Mouse (Mus musculus) MEL (cell line): Measurements from ENCODE around the gene F10. TPM values are rescaled to one million over a fixed set of nuclear protein-coding genes. Genes with fewer than 3 reads are reported as not detected.

Experiments
- DNase-seq: peaks from one replicate; pipeline ENCODE4 v3.0.0; 2011; ENCODE audit warnings: low read depth, low spot score
- H3K27ac ChIP-seq: 2 replicates; pipeline ENCODE4 v1.5.1; 2012; ENCODE audit warnings: low read depth, mild to moderate bottlenecking, control low read depth, low read length, moderate library complexity; ENCODE audit not compliant: control insufficient read depth
- H3K27me3 ChIP-seq, 2 experiments: fragments of 150-350 bp in 1 of 2; sonication (generic) in 1 of 2; 2 replicates each; pipeline ENCODE4 v1.6.1; 2012; ENCODE audit warnings: low read length in 2 of 2, mild to moderate bottlenecking in 2 of 2, improper control_type of control experiment in 1 of 2, moderate library complexity in 1 of 2; ENCODE audit not compliant: insufficient read depth in 2 of 2, control insufficient read depth in 1 of 2
- H3K36me3 ChIP-seq, 2 experiments: 2 replicates each; pipeline ENCODE4 v1.6.1; 2012 to 2014; ENCODE audit warnings: low read length in 2 of 2, improper control_type of control experiment in 1 of 2, inconsistent platforms in 1 of 2, mild to moderate bottlenecking in 1 of 2; ENCODE audit not compliant: insufficient read depth in 2 of 2, control insufficient read depth in 1 of 2
- H3K4me1 ChIP-seq, 2 experiments: fragments of 150-350 bp in 1 of 2; sonication (generic) in 1 of 2; 2 replicates each; pipeline ENCODE4 v1.6.1; 2012; ENCODE audit warnings: low read length in 2 of 2, improper control_type of control experiment in 1 of 2, mild to moderate bottlenecking in 1 of 2; ENCODE audit not compliant: insufficient read depth in 2 of 2, control insufficient read depth in 1 of 2
- H3K4me3 ChIP-seq, 2 experiments: fragments of 150-350 bp in 1 of 2; sonication (generic) in 1 of 2; 2 replicates each; pipeline ENCODE4 v1.5.1; 2012; ENCODE audit warnings: low read depth in 2 of 2, low read length in 2 of 2, mild to moderate bottlenecking in 2 of 2, moderate library complexity in 2 of 2, control low read depth in 1 of 2, improper control_type of control experiment in 1 of 2; ENCODE audit not compliant: control insufficient read depth in 1 of 2, insufficient read depth in 1 of 2
- H3K79me2 ChIP-seq: 2 replicates; pipeline ENCODE4 v1.6.1; 2012; ENCODE audit warnings: mild to moderate bottlenecking, low read length, moderate library complexity; ENCODE audit not compliant: control insufficient read depth, poor library complexity, insufficient read depth
- H3K9ac ChIP-seq: 2 replicates; pipeline ENCODE4 v1.6.1; 2012; ENCODE audit warnings: low read depth, mild to moderate bottlenecking, control low read depth, low read length, moderate library complexity; ENCODE audit not compliant: control insufficient read depth, poor library complexity, severe bottlenecking
- H3K9me3 ChIP-seq: fragments of 150-350 bp; sonication (generic); replicated peaks from 2 replicates; pipeline ENCODE4 v1.6.1; 2012; ENCODE audit warnings: mild to moderate bottlenecking, low read length, improper control_type of control experiment, moderate library complexity; ENCODE audit not compliant: insufficient read depth
- CHD1 ChIP-seq: IDR thresholded peaks from 2 replicates; pipeline ENCODE4 v1.6.1; 2012; ENCODE audit warnings: low read depth, mild to moderate bottlenecking, inconsistent platforms, low read length, improper control_type of control experiment
- CHD2 ChIP-seq: IDR thresholded peaks from 2 replicates; pipeline ENCODE4 v1.6.1; 2011; ENCODE audit warnings: low read length, improper control_type of control experiment
- CTCF ChIP-seq, 3 experiments: IDR thresholded peaks in 2 of 3; conservative IDR thresholded peaks in 1 of 3; 2 replicates each; pipeline ENCODE4 v1.5.1; 2011 to 2012; ENCODE audit warnings: low read length in 3 of 3, low read depth in 2 of 3, mild to moderate bottlenecking in 2 of 3, improper control_type of control experiment in 1 of 3, inconsistent platforms in 1 of 3, mixed read lengths in 1 of 3, moderate library complexity in 1 of 3; ENCODE audit not compliant: control insufficient read depth in 1 of 3, insufficient read depth in 1 of 3, poor library complexity in 1 of 3, severe bottlenecking in 1 of 3
- E2F4 ChIP-seq: IDR thresholded peaks from 2 replicates; pipeline ENCODE4 v1.6.1; 2011; ENCODE audit warnings: low read depth, low read length, improper control_type of control experiment, borderline replicate concordance
- ELF1 ChIP-seq: IDR thresholded peaks from 2 replicates; pipeline ENCODE4 v1.6.1; 2014; ENCODE audit warnings: low read depth, mild to moderate bottlenecking, inconsistent platforms, low read length, improper control_type of control experiment, moderate library complexity
- EP300 ChIP-seq, 2 experiments: IDR thresholded peaks; 2 replicates each; pipeline ENCODE4 v1.6.1; 2011; ENCODE audit warnings: improper control_type of control experiment in 2 of 2, low read length in 2 of 2, low read depth in 1 of 2, mild to moderate bottlenecking in 1 of 2
- ETS1 ChIP-seq: IDR thresholded peaks from 2 replicates; pipeline ENCODE4 v1.6.1; 2012; ENCODE audit warnings: low read depth, mild to moderate bottlenecking, inconsistent platforms, low read length, improper control_type of control experiment, moderate library complexity
- GABPA ChIP-seq: IDR thresholded peaks from 2 replicates; pipeline ENCODE4 v1.6.1; 2012; ENCODE audit warnings: low read depth, mild to moderate bottlenecking, inconsistent platforms, low read length, improper control_type of control experiment, moderate library complexity
- GATA1 ChIP-seq: IDR thresholded peaks from 2 replicates; pipeline ENCODE4 v1.6.1; 2011; ENCODE audit warnings: low read depth, low read length, improper control_type of control experiment
- HCFC1 ChIP-seq: IDR thresholded peaks from 2 replicates; pipeline ENCODE4 v1.6.1; 2012; ENCODE audit warnings: low read depth, mild to moderate bottlenecking, inconsistent platforms, low read length, improper control_type of control experiment, moderate library complexity
- JUND ChIP-seq: IDR thresholded peaks from 2 replicates; pipeline ENCODE4 v1.6.1; 2011; ENCODE audit warnings: low read depth, mild to moderate bottlenecking, improper control_type of control experiment, low read length
- KAT2A ChIP-seq: conservative IDR thresholded peaks from 2 replicates; pipeline ENCODE4 v1.6.1; 2012; ENCODE audit warnings: low read depth, low read length, improper control_type of control experiment, inconsistent platforms
- MAFK ChIP-seq: IDR thresholded peaks from 2 replicates; pipeline ENCODE4 v1.6.1; 2011; ENCODE audit warnings: low read depth, mild to moderate bottlenecking, low read length, improper control_type of control experiment, borderline replicate concordance
- MAX ChIP-seq: IDR thresholded peaks from 2 replicates; pipeline ENCODE4 v1.6.1; 2011; ENCODE audit warnings: low read length, improper control_type of control experiment
- MAZ ChIP-seq: IDR thresholded peaks from 2 replicates; pipeline ENCODE4 v1.6.1; 2012; ENCODE audit warnings: low read depth, mild to moderate bottlenecking, inconsistent platforms, low read length, improper control_type of control experiment
- MEF2A ChIP-seq: IDR thresholded peaks from 2 replicates; pipeline ENCODE4 v1.6.1; 2014; ENCODE audit warnings: low read depth, mild to moderate bottlenecking, inconsistent platforms, low read length, improper control_type of control experiment; ENCODE audit not compliant: poor library complexity, insufficient replicate concordance, severe bottlenecking; ENCODE audit errors: extremely low read depth
- MXI1 ChIP-seq: IDR thresholded peaks from 2 replicates; pipeline ENCODE4 v1.6.1; 2011; ENCODE audit warnings: mild to moderate bottlenecking, low read depth, low read length, improper control_type of control experiment
- MYB ChIP-seq: IDR thresholded peaks from 2 replicates; pipeline ENCODE4 v1.6.1; 2011; ENCODE audit warnings: mild to moderate bottlenecking, low read depth, low read length, improper control_type of control experiment
- MYC ChIP-seq: IDR thresholded peaks from 2 replicates; pipeline ENCODE4 v1.6.1; 2011; ENCODE audit warnings: low read depth, mild to moderate bottlenecking, low read length, improper control_type of control experiment, moderate library complexity
- NRF1 ChIP-seq: IDR thresholded peaks from 2 replicates; pipeline ENCODE4 v1.6.1; 2014; ENCODE audit warnings: low read depth, mild to moderate bottlenecking, inconsistent platforms, low read length, improper control_type of control experiment, moderate library complexity; ENCODE audit not compliant: poor library complexity, insufficient read depth, severe bottlenecking
- POLR2A ChIP-seq, 2 experiments: IDR thresholded peaks; 2 replicates each; pipeline ENCODE4 v1.6.1; 2011 to 2012; ENCODE audit warnings: low read length in 2 of 2, mild to moderate bottlenecking in 2 of 2, control low read depth in 1 of 2, improper control_type of control experiment in 1 of 2, low read depth in 1 of 2, moderate library complexity in 1 of 2; ENCODE audit not compliant: control insufficient read depth in 1 of 2, insufficient read depth in 1 of 2, poor library complexity in 1 of 2
- POLR2AphosphoS2 ChIP-seq: IDR thresholded peaks from 2 replicates; pipeline ENCODE4 v1.6.1; 2011; ENCODE audit warnings: low read length, improper control_type of control experiment
- POLR2AphosphoS5 ChIP-seq: IDR thresholded peaks from 2 replicates; pipeline ENCODE4 v1.6.1; 2012; ENCODE audit warnings: low read depth, borderline replicate concordance, mild to moderate bottlenecking, inconsistent platforms, low read length, moderate library complexity, mixed read lengths
- RAD21 ChIP-seq: IDR thresholded peaks from 2 replicates; pipeline ENCODE4 v1.6.1; 2011; ENCODE audit warnings: mild to moderate bottlenecking, low read depth, low read length, improper control_type of control experiment
- RCOR1 ChIP-seq: IDR thresholded peaks from 2 replicates; pipeline ENCODE4 v1.6.1; 2012; ENCODE audit warnings: low read depth, mild to moderate bottlenecking, inconsistent platforms, low read length, improper control_type of control experiment
- SIN3A ChIP-seq: IDR thresholded peaks from 2 replicates; pipeline ENCODE4 v1.6.1; 2012; ENCODE audit warnings: low read length, improper control_type of control experiment, inconsistent platforms
- TAL1 ChIP-seq: IDR thresholded peaks from 2 replicates; pipeline ENCODE4 v1.6.1; 2012; ENCODE audit warnings: mild to moderate bottlenecking, inconsistent platforms, low read length, moderate library complexity, mixed read lengths
- TBP ChIP-seq: IDR thresholded peaks from 2 replicates; pipeline ENCODE4 v1.8.0; 2011; ENCODE audit warnings: low read depth, low read length, improper control_type of control experiment
- TCF12 ChIP-seq: IDR thresholded peaks from 2 replicates; pipeline ENCODE4 v1.6.1; 2014; ENCODE audit warnings: low read depth, mild to moderate bottlenecking, inconsistent platforms, low read length, improper control_type of control experiment, moderate library complexity
- USF1 ChIP-seq: IDR thresholded peaks from 2 replicates; pipeline ENCODE4 v1.6.1; 2014; ENCODE audit warnings: low read depth, mild to moderate bottlenecking, inconsistent platforms, low read length, improper control_type of control experiment, moderate library complexity
- USF2 ChIP-seq, 2 experiments: IDR thresholded peaks; 2 replicates each; pipeline ENCODE4 v1.6.1; 2011 to 2012; ENCODE audit warnings: improper control_type of control experiment in 2 of 2, low read length in 2 of 2, borderline replicate concordance in 1 of 2, inconsistent platforms in 1 of 2, low read depth in 1 of 2, mild to moderate bottlenecking in 1 of 2; ENCODE audit not compliant: insufficient read depth in 1 of 2
- ZC3H11A ChIP-seq: IDR thresholded peaks from 2 replicates; pipeline ENCODE4 v1.6.1; 2012; ENCODE audit warnings: low read depth, mild to moderate bottlenecking, inconsistent platforms, low read length, improper control_type of control experiment
- ZKSCAN1 ChIP-seq: IDR thresholded peaks from 2 replicates; pipeline ENCODE4 v1.6.1; 2012; ENCODE audit warnings: low read depth, mild to moderate bottlenecking, inconsistent platforms, low read length, improper control_type of control experiment, moderate library complexity
- ZMIZ1 ChIP-seq: IDR thresholded peaks from 2 replicates; pipeline ENCODE4 v1.6.1; 2012; ENCODE audit warnings: low read depth, mild to moderate bottlenecking, inconsistent platforms, low read length, improper control_type of control experiment, moderate library complexity
- ZNF384 ChIP-seq: IDR thresholded peaks from 2 replicates; pipeline ENCODE4 v1.6.1; 2012; ENCODE audit warnings: low read depth, mild to moderate bottlenecking, inconsistent platforms, low read length, improper control_type of control experiment
- polyA plus RNA-seq, 2 experiments: library from polyadenylated mRNA; stranded (reverse) in 1 of 2; unstranded in 1 of 2; fragments of >175 nt in 1 of 2; fragments of >200 nt in 1 of 2; gene quantifications; 2 replicates each; pipeline versions ENCODE4 v1.2.1 to v1.2.4; 2012; ENCODE audit warnings: low replicate concordance in 2 of 2, low read depth in 1 of 2; ENCODE audit not compliant: insufficient read length in 2 of 2, insufficient read depth in 1 of 2, missing spikeins in 1 of 2
- total RNA-seq: library from RNA; depleted of rRNA; stranded (reverse); fragments of 300-350 nt; gene quantifications from 2 replicates; pipeline ENCODE4 v1.2.3, GENCODE M21; 2012

The F10 gene
- total and polyA plus RNA-seq, 3 experiments = 0.03 to 0.04 TPM; not detected in 1

DNA sequence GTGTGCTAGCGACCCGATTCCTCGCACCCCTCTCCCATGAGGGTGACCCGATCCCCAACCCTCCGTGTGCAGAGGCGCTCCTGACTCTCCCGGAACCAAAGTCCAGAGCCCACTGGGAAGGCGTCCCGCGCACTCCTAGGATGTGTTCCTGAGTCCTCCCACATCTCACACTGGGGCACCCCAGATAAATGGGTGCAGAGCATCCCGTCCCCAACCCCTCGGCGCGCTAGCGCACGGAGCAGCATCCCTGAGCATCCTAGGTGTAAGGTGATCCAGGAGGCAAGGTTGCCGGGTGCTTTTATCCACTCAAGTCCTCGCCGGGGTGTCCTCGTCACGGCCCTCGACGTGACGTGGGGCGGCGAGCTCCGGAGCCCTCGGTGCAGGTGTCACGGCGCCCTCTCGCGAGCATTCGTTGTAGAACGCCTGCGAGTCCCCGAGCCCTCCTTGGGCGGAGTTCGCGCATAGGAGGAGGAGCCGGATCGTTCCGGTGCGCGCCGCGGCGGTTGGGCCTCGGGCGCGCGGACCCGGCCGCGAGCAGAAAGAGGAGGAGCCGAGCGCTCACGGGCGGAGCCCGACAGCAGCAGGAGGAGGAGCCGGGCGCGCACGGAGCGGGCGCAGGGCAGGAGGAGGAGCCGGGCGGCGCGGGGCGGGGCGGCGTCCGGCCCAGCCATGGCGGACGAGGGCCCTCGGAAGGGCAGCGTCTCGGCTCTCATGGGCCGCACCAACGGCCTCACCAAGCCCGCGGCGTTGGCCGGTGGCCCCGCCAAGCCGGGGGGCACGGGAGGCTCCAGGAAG, 68.2 kb downstream of the F10 start, which contains the start of the genes Pcid2 and Cul4a:
TSS of gene Pcid2 (minus strand) at position 373 of the 795 bp plus-strand sequence.
TSS of gene Cul4a (plus strand) at position 535 of the 795 bp plus-strand sequence.
- peak; percentile 99 for DNase-seq
- Histone ChIP-seq H3K79me2 (peaks cover 69% of the 10 kb centered on the region), H3K4me3 (peak within 1 kb of the TSS; percentile 94), H3K27ac (peak within 1 kb of the TSS; percentile 77), H3K4me1 (peaks cover 18 to 34% of the 10 kb centered on the region in 2 experiments), H3K9me3 (no peaks in the 10 kb centered on the region), H3K27me3 (no peaks in the 10 kb centered on the region), H3K9ac (peak within 1 kb of the TSS; percentile 94), H3K36me3 (peaks cover 0 to 32% of the 10 kb centered on the region in 2 experiments; a peak in 2 of 4 replicates)
- TF ChIP-seq MAX (peak; percentile 79), ZC3H11A (no peak), RAD21 (peak; percentile 22), ZKSCAN1 (no peak), NRF1 (peak; percentile 71), SIN3A (peak; percentile 60), ZMIZ1 (peak; percentile 94), GABPA (no peak), TCF12 (peak; percentile 73), POLR2AphosphoS2 (no peak; the same call in 1 of the 2 replicates), HCFC1 (peak; percentile 80), EP300 (IDR thresholded peaks at IDR 0.05; ENCODE audit: low read depth in 1 of 2, low read length in 2 of 2) (no peak; a peak in 1 of 4 replicates), MXI1 (peak; percentile 53), KAT2A (no peak; the same call in 1 of the 2 replicates), GATA1 (no peak), MYB (no peak), CHD1 (no peak), POLR2A (IDR thresholded peaks at IDR 0.05; ENCODE audit: control insufficient read depth in 1 of 2, insufficient read depth in 1 of 2, low read depth in 1 of 2, low read length in 2 of 2, poor library complexity in 1 of 2) (peak; percentile 77 to 98), TAL1 (no peak), POLR2AphosphoS5 (no peak), MYC (no peak), ETS1 (peak; percentile 12; the same call in 1 of the 2 replicates), CHD2 (peak; percentile 89), ZNF384 (no peak), CTCF (IDR thresholded peaks at IDR 0.05 in 2 of 3, conservative IDR thresholded peaks at IDR 0.05 in 1 of 3; ENCODE audit: control insufficient read depth in 1 of 3, insufficient read depth in 1 of 3, low read depth in 2 of 3, low read length in 3 of 3, poor library complexity in 1 of 3, severe bottlenecking in 1 of 3) (peak; percentile 10 to 79 (median 76); a peak in 5 of 6 replicates), E2F4 (no peak), MAZ (peak; percentile 52; the same call in 1 of the 2 replicates), RCOR1 (0 out of 2 replicates have a peak, but pooled peaks have one; percentile 15), JUND (no peak), USF2 (IDR thresholded peaks at IDR 0.05; ENCODE audit: borderline replicate concordance in 1 of 2, insufficient read depth in 1 of 2, low read depth in 1 of 2, low read length in 2 of 2) (no peak), ELF1 (peak; percentile 51; the same call in 1 of the 2 replicates), MAFK (no peak), USF1 (0 out of 2 replicates have a peak, but pooled peaks have one; percentile 8), TBP (peak; percentile 35; the same call in 1 of the 2 replicates), MEF2A (no peak)
